Mouse (Mus musculus): Measurements from ENCODE around the gene Cntnap2.

GRCm38 (mm10) chr6:47317253-47317652 lies 2258.1 kb downstream of the Cntnap2 start:
- no peak for TF ChIP-seq POLR2A (IDR thresholded peaks at IDR 0.05; ENCODE audit: insufficient read depth, low read depth, low read length)
- TF ChIP-seq CTCF (IDR thresholded peaks at IDR 0.05), result no peak
- no peak for TF ChIP-seq EP300 (IDR thresholded peaks at IDR 0.05; ENCODE audit: insufficient read depth, low read depth, low read length)

All from heart, adult 2 months (tissue).